Mouse (Mus musculus): Measurements from ENCODE around the gene Ercc2.

The Ercc2 gene

DNA sequence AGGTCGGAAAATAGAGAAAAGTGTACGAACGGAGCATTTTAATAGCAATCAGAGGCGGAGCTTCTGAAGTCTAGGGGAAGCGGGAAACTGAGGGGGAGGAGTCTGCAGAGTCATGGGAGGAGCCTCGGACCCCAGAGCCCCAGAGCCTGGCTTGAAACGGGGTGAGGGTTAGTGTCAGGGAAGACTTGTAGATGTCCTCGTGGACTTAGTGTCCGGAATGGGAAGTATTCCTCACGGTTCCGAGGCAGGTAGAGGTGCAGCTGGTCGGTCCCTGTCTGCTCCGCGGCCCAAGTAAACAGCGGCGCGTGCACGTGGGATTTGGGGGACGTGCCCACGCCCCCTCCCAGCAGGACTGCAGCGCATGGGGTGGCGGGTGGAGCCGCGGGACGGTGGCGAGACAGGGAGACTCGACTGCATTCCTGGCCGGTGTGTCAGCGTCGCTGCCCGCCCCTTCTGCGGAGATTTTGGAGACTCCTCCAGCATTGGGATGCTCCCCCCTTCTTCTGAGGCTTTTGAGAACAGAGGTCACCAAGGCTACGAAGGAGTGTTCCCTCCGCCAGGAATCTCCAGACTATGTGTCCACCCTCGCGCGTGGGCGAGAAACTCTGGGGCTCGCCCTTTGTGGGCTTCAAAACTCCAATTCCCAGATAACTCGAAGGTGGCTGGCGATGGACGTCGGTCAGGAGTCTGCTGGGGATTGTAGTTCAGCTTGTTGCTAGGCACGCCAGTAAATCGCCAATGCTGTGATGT is 21.7 kb upstream of the Ercc2 start:
- peak; percentile 82 for DNase-seq

DNA sequence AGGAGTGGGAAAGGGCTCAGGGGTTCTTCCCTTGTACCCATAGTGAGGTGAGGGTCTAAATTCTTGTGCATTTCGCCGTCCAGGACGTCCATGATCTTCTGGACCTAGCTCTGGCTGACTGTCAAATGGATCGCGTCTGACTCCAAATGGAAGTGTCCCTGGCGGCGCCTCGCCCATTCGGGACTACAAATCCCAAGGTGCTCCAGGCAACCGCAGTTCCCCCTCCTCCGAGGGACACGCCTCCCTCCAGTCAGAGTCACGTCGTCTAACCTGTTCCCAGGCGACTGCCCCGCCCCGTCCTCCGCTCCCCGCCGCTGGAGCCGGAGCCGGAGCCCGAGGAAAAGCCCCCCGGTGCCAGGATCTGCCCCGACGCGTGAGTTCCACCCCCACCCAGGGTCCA is 20.9 kb upstream of the Ercc2 start:
- peak; percentile 94 for DNase-seq

DNA sequence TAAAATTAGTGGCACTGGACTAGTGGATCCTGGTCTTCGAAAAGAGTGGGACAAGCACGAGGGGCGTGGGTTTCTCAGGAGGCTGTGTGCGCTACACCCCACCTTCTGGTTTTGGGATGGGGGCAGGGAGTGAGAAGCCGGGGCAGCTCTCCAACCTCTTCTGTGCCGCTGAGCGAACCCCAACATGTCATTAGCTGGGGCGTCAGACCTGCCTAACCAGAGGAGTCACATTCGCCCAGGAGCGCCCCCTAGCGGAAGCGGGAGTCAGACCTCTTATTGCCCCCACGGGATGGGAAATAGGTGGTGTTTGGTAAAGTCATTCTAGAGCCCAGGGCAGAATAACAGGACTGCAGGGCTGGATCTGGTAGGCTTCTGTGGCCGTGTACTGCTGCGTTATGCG is 20.1 kb upstream of the Ercc2 start:
- DNase-seq: peak; percentile 68

DNA sequence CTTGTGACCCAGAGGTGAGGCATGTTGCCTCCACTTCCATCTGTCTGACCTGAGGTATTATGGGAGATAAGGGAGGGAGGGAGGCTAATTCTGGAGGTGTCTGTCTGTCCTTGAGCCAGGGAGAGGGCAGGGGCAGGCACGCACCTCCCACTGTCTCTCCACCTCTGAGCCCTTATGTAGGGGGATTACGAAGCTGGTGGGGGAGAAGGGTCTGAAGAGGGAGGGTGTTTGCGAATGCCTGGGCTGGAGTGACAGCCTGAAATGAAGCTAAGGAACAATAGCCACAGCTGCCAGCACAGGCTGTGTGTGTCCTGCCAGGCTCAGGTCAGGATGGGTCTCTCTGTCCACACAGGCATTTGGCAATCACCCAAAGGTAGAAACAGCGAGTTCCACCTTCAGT is 19.5 kb upstream of the Ercc2 start:
- no peak for DNase-seq

DNA sequence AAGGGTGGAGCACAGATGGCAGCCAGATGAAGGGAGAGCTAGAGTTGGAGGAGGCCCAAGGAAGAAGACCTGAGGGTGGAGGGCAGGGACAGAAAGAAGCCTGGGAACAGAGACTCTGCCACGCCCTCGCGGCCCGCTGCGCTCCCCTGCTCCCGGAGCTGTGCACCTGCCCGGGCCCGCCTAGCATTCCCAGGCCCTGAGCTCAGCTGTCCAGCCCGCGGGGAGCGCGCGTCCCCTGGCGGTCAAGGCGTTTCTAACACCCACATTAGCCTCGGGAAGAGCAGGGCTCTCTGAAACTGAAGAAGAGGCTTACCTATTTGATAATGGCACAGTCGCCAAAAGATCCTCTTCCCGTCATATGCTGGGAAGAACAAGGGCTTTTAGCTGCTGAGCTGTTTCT is 17.9 kb upstream of the Ercc2 start:
- DNase-seq: peak; percentile 56

DNA sequence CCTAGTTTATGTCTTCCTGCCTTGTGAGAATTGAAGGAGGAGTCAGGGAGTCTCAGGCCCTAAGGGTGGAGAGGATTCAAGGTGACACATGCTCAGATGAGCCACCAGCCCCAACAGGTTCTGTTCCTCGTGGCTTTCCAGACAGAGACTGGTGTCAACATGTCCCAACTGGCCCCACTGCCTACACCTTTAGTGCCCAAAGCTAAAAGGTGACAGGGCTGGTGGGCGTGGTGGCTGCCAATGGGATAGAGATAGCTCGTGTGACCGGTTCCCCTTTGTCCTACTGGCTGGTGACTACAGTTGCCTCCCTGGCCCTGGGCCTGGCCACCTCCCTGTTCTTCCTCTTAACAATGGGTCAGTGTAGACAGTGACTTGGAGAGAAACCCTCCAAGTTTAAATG is 16.4 kb upstream of the Ercc2 start:
- no peak for DNase-seq

DNA sequence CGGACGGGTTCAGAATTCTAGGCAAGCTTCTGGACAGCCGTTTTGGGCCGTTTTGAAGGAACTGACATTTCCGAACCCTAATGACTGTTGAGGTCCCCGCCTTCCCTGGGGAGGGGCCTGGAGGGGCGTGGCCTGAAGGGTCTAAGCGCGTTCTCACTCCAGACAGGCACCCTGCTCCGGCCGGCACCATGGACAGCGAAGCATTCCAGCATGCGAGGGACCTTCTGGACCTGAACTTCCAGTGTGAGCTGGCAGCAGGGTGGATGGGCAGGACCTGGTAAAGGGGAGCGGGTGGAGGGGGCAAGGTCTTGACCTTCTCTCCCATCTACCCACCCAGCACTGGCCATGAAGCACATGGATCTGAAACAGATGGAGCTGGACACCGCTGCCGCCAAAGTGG is 13.4 kb upstream of the Ercc2 start:
- DNase-seq: no peak

DNA sequence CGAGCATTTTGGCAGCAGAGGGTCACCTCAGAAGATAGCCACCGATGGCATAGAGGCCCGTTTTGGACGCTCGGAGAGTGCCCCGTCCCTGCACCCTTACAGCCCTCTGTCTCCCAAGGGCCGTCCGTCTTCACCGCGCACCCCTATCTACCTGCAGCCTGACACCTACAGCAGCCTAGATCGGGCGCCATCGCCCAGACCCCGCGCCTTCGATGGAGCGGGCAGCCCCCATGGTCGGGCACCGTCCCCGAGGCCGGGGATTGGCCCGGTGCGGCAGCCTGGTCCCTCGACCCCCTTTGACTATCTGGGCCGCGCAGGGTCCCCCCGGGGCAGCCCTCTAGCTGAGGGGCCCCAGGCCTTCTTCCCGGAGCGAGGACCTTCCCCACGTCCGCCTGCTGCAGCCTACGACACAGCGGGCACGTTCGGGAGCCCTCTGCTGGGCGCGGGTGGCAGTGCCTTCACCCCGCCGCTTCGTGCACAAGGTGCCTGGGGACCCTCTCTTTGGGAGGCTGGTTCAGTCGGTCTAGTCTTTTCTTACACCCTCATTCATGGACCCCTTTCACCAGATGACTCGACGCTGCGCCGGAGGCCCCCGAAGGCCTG is 11.9 kb upstream of the Ercc2 start:
- DNase-seq: peak; percentile 70

DNA sequence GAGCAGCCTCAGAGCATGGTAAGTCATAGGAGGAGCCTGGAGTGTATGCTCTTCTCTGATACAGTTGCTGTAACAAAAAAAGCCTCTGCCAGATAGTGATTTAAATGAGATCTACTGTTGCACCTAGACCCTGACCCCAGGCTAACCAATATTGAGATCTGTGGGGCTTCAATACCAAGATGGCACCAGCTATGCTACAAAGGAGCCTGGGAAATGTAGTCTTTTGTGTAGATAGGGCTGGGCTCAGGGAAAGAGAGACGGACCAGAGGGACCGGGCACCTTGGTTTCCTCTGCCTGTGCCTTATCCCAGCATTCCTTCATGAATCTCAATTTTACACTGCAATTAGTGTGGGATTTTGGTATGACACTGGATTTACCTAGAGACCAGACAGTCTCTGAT is 8.4 kb upstream of the Ercc2 start:
- no peak for DNase-seq

DNA sequence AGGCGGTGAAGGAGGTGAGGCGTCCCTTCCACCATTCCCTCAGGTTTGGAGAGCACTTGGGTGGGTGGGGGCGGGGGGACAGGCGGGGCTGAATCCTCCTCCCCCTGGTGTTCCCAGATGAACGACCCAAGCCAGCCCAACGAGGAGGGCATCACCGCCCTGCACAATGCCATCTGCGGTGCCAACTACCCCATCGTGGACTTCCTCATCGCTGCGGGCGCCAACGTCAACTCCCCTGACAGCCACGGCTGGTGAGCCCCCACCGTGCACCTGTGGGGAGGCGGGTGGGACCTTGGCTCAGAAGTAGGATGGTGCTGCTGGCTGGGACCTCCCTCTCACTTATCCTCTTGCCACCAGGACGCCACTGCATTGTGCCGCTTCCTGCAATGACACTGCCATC is 6.4 kb upstream of the Ercc2 start:
- no peak for DNase-seq

DNA sequence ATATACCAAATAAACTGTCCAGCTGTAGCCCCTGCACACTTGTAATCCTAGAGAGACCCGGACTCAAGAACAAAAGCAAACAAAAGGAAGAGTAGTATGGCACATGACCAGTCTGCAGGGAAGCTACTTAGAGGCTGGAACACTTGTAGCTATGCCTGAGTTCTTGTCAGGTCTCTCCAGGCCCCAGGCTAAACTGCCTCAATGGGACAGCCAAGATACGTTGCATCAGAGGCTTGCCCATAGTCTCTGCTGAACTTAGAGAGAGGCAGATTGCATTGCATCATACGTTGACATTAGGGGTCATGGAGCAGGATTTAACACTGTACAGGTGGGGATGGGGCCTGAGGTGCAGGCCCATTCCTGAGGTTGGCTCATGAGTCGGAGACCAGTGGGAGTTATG is 5.8 kb upstream of the Ercc2 start:
- DNase-seq: no peak

DNA sequence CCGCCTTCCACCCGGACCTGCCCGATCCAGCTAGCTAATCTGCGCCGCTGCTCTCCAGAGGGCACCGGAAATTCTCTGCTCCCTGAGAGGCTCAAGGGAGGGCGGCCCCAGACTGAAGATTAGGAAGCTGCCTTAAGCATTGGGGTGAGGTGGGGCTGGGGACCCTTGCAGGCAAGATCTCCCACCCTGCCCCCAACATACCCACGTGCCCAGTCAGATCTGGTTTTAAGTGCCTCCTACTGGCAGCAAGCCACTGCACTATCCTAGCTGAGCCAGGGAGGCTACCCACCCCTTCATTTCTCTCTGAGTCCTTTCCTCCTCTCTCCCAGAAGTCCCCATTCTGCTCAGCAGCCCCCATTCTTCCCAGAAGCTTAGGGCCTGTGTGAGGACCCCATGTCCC is 3.8 kb upstream of the Ercc2 start:
- no peak for DNase-seq

DNA sequence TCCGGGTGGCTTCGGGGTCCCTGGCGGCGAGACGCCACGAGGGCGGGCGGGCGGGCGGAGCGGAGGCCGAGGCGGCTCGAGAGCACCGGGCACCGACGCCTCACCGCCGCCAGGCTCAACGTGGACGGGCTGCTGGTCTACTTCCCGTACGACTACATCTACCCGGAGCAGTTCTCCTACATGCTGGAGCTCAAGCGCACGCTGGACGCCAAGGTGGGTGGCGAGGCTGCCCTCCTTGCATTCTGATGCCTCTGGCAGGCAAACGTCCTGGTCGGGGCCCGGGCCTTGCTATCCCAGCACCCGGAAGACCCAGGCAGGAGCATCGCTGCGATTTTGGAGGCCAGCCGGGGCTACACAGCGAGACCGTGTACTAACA is 344 bp downstream of the Ercc2 start:
- no peak for DNase-seq

DNA sequence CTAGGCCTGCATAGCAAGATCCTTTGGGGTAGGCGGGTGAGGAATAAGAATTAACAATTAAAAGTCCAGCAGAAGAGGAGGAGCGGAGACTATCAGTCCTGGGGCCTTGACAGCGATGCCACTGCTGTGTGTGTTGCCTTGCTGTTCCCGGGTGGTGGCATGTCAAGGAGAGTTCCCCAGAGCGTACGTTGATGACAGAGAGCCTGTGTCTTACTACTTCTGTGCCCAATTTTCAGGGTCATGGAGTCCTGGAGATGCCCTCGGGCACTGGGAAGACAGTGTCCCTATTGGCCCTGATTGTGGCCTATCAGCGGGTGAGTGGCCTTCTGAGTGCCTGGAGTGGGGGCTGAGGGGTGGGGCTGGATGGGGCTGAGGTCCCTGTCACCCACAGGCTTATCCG is 1.9 kb downstream of the Ercc2 start:
- DNase-seq: no peak

DNA sequence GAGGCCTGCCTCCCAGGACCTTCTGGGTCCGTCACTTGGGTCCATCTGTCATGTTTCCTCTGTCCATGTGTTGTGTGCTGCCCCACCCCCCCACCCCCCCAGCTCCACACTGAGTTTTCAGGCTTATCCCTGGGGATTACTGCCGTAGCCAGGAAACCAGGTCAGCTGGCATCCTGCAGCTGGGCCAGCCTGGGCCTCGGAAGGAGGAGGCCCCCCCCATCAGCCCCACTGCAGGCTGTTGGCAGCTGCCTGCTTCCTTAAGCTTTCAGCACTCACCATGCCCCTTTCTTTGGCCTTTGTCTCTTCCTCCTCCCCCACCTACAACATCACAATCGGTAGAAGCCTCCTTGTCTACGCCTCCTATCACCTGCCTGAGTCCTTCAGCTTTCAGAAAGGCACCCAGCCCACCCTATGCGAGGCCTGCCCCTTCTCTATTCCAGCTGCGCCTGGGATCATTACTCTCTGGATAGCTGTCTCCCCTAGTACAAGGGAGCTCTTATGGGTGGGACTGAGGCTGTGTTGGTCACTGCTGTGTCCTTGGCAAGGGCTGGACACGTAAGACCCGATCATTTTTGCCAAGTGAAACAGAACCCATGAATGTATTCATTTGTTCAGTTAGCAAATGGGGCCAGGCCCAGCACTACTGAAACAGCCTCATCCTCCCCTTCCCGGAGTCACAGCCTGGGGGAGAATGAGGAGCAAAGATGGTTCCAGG is 7.0 kb downstream of the Ercc2 start:
- no peak for DNase-seq

DNA sequence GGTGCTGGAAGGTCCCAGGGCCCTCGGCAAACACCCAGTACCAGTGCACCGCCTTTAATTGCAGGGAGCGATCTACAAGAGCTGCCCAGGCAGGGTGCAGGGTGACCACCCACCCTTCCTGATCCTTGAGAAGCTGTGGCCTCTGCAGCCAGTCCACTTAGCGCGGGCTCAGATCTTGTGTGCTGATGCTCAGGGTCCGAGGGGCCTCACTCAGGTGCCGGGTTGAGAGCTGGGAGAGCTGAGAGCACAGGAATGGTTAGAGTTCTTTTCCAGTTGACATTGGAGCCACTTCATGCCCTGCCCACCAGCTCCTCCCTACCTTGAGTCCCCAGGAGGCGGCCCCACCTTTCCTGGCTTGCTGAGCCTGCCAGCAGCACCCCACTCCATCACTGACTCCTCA is 12.7 kb downstream of the Ercc2 start:
- DNase-seq: no peak

DNA sequence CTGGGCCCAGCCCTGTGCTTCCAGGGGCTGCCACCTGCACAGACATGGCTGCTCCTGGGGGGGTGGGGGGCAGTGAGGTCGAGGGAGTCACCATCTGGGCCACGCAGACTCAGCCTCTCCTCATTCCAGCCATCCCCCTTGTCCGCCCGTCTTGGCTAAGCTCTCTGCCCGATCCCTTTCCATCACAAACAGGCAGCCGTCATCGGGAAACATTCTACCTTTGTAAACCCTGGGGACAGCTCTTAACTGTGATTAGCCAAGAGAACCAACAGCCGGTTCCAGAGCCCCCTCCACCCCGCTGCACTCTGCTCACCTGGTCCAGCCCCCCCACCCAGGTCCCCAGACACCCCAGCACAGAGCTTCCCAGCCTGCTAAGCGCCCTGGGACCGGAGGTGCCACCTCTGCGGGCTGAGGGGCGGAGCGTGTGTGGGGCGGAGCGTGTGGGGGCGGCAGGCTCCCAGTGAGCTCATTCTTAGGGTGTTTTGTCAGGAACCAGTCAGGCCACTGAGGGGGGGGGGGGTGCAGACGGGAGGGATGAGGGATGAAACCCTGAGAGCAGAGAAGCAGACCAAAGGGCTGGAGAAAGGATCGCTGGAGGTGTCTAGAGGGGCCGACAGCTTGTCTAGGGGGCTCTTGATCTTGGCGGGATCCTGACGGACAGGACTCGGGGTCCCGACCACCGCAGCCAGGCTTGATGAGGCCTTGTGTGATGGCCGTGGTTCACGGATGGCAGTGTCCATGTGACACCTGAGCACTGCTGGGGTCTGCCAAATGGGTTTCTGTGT is 17.9 kb downstream of the Ercc2 start:
- no peak for DNase-seq

DNA sequence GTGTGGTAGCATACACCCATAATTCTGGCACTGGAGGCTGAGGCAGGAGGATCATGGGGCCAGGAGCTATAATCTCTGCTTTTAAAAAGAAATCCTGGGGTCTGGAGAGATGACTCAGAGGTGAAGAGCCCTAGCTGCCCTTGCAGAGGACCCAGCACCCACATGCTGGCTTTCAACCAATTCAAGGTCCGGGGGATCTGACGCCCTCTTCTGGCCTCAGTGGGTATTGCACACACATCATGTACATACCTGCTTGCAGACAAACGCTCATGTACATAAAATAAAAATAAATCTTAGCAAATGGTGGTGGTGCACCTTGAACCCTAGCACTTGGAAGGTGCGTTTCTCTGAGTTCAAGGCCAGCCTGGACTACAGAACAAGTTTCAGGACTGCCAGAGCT is 19.1 kb downstream of the Ercc2 start:
- no peak for DNase-seq

DNA sequence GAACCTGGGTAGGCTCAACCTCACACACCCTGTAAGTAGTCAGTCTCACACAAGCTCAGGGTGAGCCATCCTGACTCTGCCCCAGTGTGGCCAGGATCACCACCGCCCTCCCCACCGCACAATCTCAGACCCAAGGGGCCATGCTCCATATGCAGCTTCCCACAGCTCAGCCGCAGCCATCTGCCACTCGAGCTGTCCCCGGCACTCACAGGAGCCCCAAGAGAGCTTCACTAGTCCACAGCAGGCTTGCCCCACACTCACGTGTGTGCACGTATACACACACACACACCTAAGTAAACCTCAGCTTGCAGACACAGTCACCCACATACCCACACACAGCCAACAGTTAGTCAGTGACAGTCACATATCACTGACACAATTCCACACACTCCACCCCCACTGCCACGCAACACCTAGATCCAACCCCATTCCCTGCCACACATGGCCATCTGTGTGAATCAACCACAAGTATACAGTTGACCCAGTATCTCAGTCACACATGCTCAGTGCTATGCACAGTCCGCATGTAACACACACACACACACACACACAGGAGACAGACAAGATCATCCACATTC is 20.8 kb downstream of the Ercc2 start:
- DNase-seq: no peak

DNA sequence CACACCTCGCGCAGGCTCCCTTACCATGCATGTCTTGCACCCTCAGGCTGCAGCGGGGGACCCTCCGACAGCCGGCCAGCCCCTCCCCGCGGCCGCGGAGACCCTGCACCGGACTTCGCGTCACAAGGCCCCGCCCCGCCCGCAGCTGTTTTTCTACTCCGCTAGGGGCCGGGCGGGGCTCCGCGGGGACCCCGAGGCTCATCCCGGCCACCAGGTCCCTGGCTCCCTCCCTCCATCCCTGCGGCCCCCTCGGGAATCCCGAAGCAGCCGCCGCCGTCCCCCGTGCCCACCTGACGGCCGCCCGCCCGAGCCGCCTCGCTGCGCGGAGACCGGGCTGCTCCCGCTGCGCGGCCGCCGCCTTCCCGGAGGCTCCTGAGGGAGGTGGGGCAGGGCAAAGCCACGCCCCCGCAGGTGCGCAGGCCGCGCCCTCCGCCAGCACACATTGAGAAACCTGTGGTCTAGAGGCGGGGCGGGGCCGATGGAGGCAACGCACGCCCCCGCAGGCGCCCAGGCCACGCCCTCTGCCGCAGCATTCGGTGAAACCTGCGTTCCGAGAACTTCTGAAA is 22.0 kb downstream of the Ercc2 start, which contains the start of gene Klc3:
Gene Klc3 (minus strand): TSS at position 374 of the 566 bp plus-strand sequence.
- DNase-seq: no peak

DNA sequence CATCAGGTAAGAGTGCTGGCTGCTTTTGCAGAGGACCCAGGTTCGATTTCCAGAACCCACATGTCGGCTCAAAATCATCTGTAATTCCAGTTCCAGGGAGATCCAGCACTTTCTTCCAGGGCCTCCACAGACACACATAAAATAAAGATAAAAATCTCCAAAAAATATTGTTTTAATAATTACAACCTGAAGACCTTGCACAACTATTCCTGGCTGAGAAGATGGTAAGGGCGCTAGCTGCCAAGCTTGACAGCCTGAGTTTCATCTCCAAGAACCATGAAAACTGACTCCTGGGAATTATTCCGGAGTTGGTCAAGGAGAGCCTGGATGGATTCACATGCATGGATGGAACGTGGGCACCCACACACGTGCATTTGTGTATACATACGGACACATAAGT is 22.7 kb downstream of the Ercc2 start, which contains the start of gene Ckm:
Gene Ckm (plus strand): TSS at position 301 of the 400 bp plus-strand sequence.
- no peak for DNase-seq

DNA sequence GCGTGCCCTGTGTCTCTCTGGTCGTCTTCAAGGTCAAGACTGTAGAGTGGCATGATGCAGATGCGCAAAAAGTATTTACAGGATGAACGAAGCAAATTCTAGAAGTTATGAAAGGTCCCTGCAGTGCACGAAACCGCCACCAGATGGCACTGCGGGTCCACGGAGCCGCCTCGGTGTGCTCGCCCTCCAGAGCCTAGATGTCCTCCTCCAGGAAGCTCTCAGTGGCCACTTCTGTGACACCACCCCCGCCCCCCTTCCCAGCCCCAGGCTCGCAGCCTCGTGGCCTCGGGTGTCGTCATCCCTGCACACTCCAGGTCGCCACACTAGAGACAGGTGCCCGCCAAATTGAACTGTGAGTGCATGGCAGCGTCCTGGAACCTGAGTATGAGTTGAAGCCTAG is 23.6 kb downstream of the Ercc2 start:
- peak; percentile 64 for DNase-seq

DNA sequence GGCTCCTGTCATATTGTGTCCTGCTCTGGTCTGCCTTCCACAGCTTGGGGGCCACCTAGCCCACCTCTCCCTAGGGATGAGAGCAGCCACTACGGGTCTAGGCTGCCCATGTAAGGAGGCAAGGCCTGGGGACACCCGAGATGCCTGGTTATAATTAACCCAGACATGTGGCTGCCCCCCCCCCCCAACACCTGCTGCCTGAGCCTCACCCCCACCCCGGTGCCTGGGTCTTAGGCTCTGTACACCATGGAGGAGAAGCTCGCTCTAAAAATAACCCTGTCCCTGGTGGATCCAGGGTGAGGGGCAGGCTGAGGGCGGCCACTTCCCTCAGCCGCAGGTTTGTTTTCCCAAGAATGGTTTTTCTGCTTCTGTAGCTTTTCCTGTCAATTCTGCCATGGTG is 27.9 kb downstream of the Ercc2 start:
- no peak for DNase-seq
